Mouse (Mus musculus) embryonic facial prominence, embryonic 15.5 days (tissue): ENCODE results near the gene Stk32c. TPM values are rescaled to one million over a fixed set of nuclear protein-coding genes. Genes with fewer than 3 reads are reported as not detected.

Experiments used
- ATAC-seq: fragments of 200-750 bp; cut with Nextera tagmentation; 2 replicates; pipeline ENCODE4 v1.8.0; 2017; ENCODE audit warnings: low read depth, moderate TSS enrichment; ENCODE audit not compliant: insufficient number of reproducible peaks, low FRiP score, low TSS enrichment
- H3K27ac ChIP-seq: fragments of 300-500 bp; sonication (generic); replicated peaks from 2 replicates; pipeline ENCODE4 v1.5.1; 2015; ENCODE audit warnings: mild to moderate bottlenecking, inconsistent platforms
- H3K27me3 ChIP-seq: fragments of 300-500 bp; sonication (generic); 2 replicates; pipeline ENCODE4 v1.6.1; 2015; ENCODE audit warnings: inconsistent platforms
- H3K36me3 ChIP-seq: fragments of 300-500 bp; sonication (generic); 2 replicates; pipeline ENCODE4 v1.6.1; 2015; ENCODE audit warnings: mild to moderate bottlenecking, inconsistent platforms
- H3K4me1 ChIP-seq: fragments of 300-500 bp; sonication (generic); 2 replicates; pipeline ENCODE4 v1.6.1; 2015; ENCODE audit warnings: inconsistent platforms
- H3K4me2 ChIP-seq: fragments of 300-500 bp; sonication (generic); replicated peaks from 2 replicates; pipeline ENCODE4 v1.6.1; 2015; ENCODE audit warnings: mild to moderate bottlenecking, inconsistent platforms
- H3K4me3 ChIP-seq: fragments of 300-500 bp; sonication (generic); replicated peaks from 2 replicates; pipeline ENCODE4 v1.5.1; 2015; ENCODE audit warnings: mild to moderate bottlenecking, inconsistent platforms
- H3K9ac ChIP-seq: fragments of 300-500 bp; sonication (generic); 2 replicates; pipeline ENCODE4 v1.6.1; 2015; ENCODE audit warnings: inconsistent platforms
- H3K9me3 ChIP-seq: fragments of 300-500 bp; sonication (generic); replicated peaks from 2 replicates; pipeline ENCODE4 v1.6.1; 2016; ENCODE audit warnings: inconsistent platforms
- WGBS: fragments of 180-500 bp; shearing (Covaris S2); methylation state at CpG from one replicate; pipeline ENCODE4 v1.1.7; 2015; 5-methylcytosine and 5-hydroxymethylcytosine counted together
- polyA plus RNA-seq: library from polyadenylated mRNA; unstranded; fragments of >200 nt; fragmentation: Nextera tagmentation; extraction: Ambion mirVana; gene quantifications from 2 replicates; pipeline ENCODE4 v1.2.1, GENCODE M21; 2015

The Stk32c gene
- polyA plus RNA-seq, 1 experiment from 2014 or later = 0.12 TPM

DNA sequence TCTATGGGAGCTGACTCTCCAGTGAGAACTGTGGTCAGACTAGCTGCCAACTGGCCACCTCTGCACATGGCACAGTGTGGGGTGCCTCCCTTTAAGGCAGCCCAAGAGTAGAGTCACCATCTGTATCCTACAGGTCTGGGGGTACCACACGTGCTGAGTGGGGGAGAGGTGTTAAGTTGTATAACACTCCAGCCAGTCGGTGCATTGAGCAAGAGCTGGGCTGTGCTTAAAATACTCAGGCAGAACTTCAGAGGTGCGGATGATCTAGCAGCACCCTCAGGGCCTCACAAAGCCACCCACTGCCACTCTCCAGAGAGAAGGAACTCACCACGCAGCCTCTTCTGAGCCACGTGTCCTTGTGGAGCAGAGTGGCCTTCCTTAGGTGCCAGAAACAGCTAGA, 48.7 kb downstream of the Stk32c start:
- no peak overlapping the region for H3K27ac ChIP-seq
- H3K4me2 ChIP-seq = no peak overlapping the region
- H3K9me3 ChIP-seq = no peaks in the 10 kb centered on the region
- 73% methylated on average over 5 of the region's 5 CpGs for WGBS
- ATAC-seq = no peak
- H3K27me3 ChIP-seq = no peaks in the 10 kb centered on the region
- no peaks in the 10 kb centered on the region for H3K36me3 ChIP-seq
- H3K4me1 ChIP-seq = no peaks in the 10 kb centered on the region
- no peak overlapping the region for H3K9ac ChIP-seq
- no peak overlapping the region for H3K4me3 ChIP-seq

DNA sequence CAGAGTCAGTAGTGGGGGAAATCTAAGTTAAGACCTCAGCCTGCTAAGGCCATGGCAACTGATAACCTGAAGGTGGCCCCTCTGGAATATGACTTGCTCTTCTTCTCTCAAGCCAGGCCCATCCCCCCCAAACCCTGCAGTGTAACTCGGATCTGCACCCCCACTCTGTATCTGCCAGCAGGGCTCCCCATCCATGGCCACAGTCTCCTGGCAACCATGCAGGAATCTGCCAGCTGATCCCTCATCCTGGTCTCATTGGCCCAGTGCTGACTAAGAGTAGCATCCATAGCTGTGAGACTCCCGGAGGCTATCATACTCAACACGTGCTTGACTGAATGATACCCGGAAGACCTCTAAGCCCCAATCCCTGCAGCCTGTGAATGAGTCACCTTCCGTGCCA, 54.2 kb downstream of the Stk32c start:
- 0 out of 2 replicates have a peak, but pooled peaks have one; percentile 17 for ATAC-seq
- Histone ChIP-seq H3K9me3 (no peaks in the 10 kb centered on the region), H3K4me1 (0 out of 2 replicates have a peak, but pooled peaks cover 4% of the 10 kb centered on the region), H3K36me3 (no peaks in the 10 kb centered on the region), H3K9ac (no peak overlapping the region), H3K27ac (no peak overlapping the region), H3K4me3 (no peak overlapping the region), H3K27me3 (no peaks in the 10 kb centered on the region), H3K4me2 (no peak overlapping the region)
- WGBS = 73% methylated on average over 5 of the region's 5 CpGs

DNA sequence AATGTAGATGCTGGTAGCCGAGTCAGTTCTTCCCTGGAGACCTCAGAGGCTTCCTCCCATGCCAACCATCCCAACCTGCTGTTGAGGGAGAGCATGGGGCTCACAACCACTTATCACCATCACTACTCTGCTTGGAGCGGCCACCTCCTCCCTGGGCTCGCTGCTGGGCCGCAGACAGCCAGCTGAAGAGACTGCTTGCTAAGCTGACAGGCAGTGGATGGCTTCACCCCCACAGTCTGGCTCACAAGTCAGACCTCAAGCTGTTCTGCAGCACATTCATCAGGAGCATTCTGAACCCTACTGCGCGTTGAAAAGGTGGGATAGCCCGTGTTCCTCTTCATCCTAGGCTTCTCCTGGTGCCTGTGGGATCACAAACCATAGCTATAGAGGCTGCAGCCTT, 54.6 kb downstream of the Stk32c start:
- H3K9me3 ChIP-seq = no peaks in the 10 kb centered on the region
- no peaks in the 10 kb centered on the region for H3K27me3 ChIP-seq
- H3K9ac ChIP-seq = no peak overlapping the region
- no peaks in the 10 kb centered on the region for H3K36me3 ChIP-seq
- H3K27ac ChIP-seq = no peak overlapping the region
- no peak overlapping the region for H3K4me2 ChIP-seq
- 0 out of 2 replicates have a peak, but pooled peaks cover 4% of the 10 kb centered on the region for H3K4me1 ChIP-seq
- no peak for ATAC-seq
- H3K4me3 ChIP-seq = no peak overlapping the region
- WGBS = 81% methylated on average over 7 of the region's 7 CpGs

DNA sequence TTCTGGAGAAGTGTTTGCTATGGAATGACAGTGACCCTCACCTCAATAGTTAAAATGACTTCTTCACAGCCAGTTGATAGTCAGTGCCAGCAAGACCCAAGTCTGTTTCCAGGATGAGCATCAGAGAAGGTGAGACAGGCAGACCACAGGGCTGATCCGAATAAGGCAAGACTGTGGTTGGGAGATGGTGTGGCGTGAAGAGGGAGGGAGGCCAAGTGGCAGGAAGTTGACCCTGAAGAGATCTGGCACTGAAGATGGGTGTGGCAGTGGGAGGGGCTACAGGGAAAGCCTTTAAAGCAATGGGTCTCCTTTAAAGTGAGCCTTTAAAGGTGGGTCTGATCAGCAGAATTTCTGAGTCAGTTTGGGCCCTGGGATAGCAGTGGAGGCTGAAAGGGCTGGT, 55.6 kb downstream of the Stk32c start:
- WGBS = 42% methylated on average over 2 of the region's 2 CpGs
- no peak overlapping the region for H3K4me2 ChIP-seq

DNA sequence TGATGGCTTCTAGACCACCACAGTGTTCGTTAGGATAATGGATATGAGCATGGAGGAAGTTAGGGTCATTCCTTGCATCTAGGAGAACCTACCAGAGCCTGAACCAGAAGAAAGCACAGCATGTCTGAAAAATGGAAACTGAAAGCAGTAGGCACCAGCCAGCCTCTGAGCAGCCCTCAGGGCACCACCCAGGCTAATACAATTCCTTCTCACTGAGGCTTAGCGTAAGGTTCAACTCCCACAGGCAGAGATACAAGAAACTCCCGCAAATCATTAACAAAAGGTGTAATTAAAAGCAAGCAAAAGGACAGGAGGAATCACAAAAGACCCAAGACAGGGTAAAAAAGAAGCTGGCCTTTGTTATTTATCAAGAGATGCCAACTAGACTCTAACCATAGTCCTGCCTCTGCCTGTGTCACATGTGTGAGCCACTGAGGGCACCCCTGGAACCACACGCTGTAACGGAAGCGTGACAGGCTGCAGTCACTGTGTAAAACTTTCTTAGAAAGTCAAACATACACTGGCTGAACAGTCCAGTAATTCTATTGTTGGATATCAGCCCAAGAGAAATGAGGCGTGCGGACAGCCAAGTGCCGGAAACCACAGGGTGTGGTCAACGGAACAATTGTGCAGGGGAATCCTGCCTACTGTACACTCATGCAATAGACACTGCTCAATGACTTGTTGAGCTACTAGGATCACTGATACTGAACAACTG, 56.6 kb downstream of the Stk32c start:
- no peak overlapping the region for H3K4me2 ChIP-seq
- 61% methylated on average over 10 of the region's 10 CpGs for WGBS
- no peaks in the 10 kb centered on the region for H3K27me3 ChIP-seq
- no peak overlapping the region for H3K27ac ChIP-seq
- no peaks in the 10 kb centered on the region for H3K36me3 ChIP-seq
- ATAC-seq = no peak
- no peak overlapping the region for H3K9ac ChIP-seq
- H3K9me3 ChIP-seq = no peaks in the 10 kb centered on the region
- no peak overlapping the region for H3K4me3 ChIP-seq
- 0 out of 2 replicates have a peak, but pooled peaks cover 4% of the 10 kb centered on the region for H3K4me1 ChIP-seq

More for the DNA sequence above, 55.6 kb downstream of the Stk32c start:
- Histone ChIP-seq H3K9me3 (no peaks in the 10 kb centered on the region), H3K27me3 (no peaks in the 10 kb centered on the region), H3K9ac (no peak overlapping the region), H3K27ac (no peak overlapping the region), H3K4me3 (no peak overlapping the region), H3K36me3 (no peaks in the 10 kb centered on the region), H3K4me1 (0 out of 2 replicates have a peak, but pooled peaks cover 4% of the 10 kb centered on the region)
- no peak for ATAC-seq

DNA sequence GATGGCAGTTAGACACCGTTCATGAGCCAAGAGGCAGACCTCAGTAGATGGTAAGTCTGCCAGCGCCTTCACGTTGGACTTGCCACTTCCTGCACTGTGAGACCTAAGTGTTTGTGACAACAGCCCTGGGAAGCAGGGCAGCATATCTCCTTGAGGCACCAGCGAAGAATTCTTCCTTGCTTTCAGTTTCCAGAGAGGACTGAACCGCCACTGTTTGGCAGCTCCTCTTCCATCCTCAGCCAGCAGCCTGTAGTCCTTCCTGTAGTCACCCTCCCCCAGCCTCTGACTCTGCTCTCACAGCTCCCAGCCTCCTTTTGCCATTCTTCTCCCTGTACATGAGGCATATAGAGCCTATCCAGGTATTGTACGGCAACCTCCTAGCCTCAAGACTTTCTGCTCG, 60.2 kb downstream of the Stk32c start:
- Histone ChIP-seq H3K9me3 (no peaks in the 10 kb centered on the region), H3K9ac (no peak overlapping the region), H3K36me3 (no peaks in the 10 kb centered on the region), H3K27ac (no peak overlapping the region), H3K4me2 (no peak overlapping the region), H3K4me3 (no peak overlapping the region), H3K4me1 (peaks cover 14% of the 10 kb centered on the region; the same call in 1 of the 2 replicates), H3K27me3 (no peaks in the 10 kb centered on the region)
- 69% methylated on average over 7 of the region's 7 CpGs for WGBS
- ATAC-seq = no peak

DNA sequence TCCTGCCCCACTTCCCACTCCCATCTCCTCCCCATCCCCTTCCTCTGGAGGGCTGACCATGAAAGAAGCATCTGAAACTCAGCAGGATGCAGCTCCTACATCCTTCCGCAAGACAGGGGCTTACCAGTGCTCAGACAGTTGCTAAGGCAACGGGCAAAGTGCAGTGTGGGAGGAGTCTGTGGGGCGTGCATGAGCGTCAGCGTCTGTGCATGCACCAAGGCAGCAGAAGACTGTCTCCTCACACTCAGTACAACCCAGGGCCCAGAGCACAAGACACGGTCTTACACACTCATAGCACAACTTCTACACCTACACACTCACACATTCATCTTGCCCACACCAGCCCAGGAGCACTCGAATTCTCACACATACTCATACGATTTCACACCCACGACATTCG, 62.0 kb downstream of the Stk32c start:
- no peaks in the 10 kb centered on the region for H3K9me3 ChIP-seq
- H3K9ac ChIP-seq = no peak overlapping the region
- no peak overlapping the region for H3K4me2 ChIP-seq
- H3K36me3 ChIP-seq = no peaks in the 10 kb centered on the region
- no peaks in the 10 kb centered on the region for H3K27me3 ChIP-seq
- H3K27ac ChIP-seq = no peak overlapping the region
- no peak overlapping the region for H3K4me3 ChIP-seq
- ATAC-seq = no peak
- peaks cover 10% of the 10 kb centered on the region; the same call in 1 of the 2 replicates for H3K4me1 ChIP-seq
- WGBS = 31% methylated on average over 10 of the region's 10 CpGs

DNA sequence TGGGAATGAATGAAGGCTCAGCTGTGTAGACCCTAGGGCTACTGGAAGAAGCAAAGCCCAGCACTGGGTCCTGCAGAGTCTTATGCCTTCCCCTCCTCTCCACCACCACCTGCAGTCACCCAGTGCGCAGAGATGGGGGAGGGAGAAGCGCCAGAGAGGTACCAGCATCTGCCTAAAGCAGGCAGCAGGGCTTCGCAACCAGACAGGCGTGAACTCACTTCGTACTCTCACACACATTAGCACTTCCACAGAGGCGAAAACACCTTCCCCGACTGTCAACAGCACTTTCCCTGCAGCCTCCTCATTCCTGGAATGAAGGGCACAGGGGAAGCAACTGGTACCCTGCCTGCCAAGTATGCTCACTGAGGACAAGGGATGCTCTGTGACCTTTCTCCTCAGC, 63.7 kb downstream of the Stk32c start:
- Histone ChIP-seq H3K27ac (no peak overlapping the region), H3K9ac (no peak overlapping the region), H3K4me1 (peaks cover 10% of the 10 kb centered on the region; the same call in 1 of the 2 replicates), H3K36me3 (no peaks in the 10 kb centered on the region), H3K4me2 (no peak overlapping the region), H3K4me3 (no peak overlapping the region), H3K27me3 (no peaks in the 10 kb centered on the region), H3K9me3 (no peaks in the 10 kb centered on the region)
- no peak for ATAC-seq
- 31% methylated on average over 6 of the region's 7 CpGs for WGBS

DNA sequence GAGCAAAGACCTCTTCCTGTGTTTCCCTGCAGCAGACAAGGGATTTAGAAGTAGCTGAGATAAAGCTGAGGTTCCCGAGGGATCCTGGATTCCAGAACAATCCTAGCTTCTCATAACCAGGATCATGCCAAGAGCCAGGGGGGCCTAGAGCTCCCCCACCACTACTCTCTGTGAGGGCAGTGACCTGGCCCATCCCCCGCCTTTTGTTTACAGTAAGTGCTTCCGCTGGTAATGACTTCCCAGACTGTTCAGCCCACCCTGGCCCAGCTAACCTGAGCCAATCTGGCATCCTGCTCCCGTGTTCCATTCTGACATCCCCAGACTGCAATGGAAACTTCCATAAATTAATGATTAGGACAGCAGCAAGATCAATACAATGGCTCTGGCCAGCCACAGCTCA, 65.7 kb downstream of the Stk32c start:
- Histone ChIP-seq H3K36me3 (no peaks in the 10 kb centered on the region), H3K27ac (no peak overlapping the region), H3K27me3 (no peaks in the 10 kb centered on the region), H3K9ac (no peak overlapping the region), H3K9me3 (no peaks in the 10 kb centered on the region), H3K4me1 (peaks cover 10% of the 10 kb centered on the region; the same call in 1 of the 2 replicates), H3K4me2 (no peak overlapping the region), H3K4me3 (no peak overlapping the region)
- ATAC-seq = no peak
- WGBS = 45% methylated on average over 4 of the region's 4 CpGs

DNA sequence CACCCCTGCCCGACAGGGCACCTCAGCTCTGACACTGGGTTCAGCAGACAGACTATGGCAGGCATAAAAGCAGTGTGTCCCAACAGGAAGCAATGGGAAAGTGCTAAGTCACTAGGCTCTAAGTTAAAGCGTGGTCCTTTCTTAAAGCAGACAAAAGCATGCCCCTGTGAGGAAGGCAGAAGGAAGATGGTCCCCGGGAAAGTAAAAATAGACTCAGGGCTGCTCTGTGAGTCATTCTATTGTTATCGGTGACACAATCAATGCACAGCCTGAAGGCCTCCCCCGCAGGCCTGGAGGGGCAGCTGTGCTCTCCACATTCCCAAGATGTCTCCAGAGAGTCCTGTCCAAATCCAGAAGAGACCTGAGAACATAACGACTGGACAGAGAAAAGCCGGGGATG, 67.2 kb downstream of the Stk32c start:
- no peak overlapping the region for H3K27ac ChIP-seq
- H3K4me1 ChIP-seq = peaks cover 6% of the 10 kb centered on the region
- H3K9me3 ChIP-seq = no peaks in the 10 kb centered on the region
- no peak overlapping the region for H3K4me3 ChIP-seq
- H3K27me3 ChIP-seq = no peaks in the 10 kb centered on the region
- H3K9ac ChIP-seq = no peak overlapping the region
- WGBS = 50% methylated on average over 7 of the region's 7 CpGs
- ATAC-seq = no peak
- H3K36me3 ChIP-seq = no peaks in the 10 kb centered on the region
- H3K4me2 ChIP-seq = no peak overlapping the region

DNA sequence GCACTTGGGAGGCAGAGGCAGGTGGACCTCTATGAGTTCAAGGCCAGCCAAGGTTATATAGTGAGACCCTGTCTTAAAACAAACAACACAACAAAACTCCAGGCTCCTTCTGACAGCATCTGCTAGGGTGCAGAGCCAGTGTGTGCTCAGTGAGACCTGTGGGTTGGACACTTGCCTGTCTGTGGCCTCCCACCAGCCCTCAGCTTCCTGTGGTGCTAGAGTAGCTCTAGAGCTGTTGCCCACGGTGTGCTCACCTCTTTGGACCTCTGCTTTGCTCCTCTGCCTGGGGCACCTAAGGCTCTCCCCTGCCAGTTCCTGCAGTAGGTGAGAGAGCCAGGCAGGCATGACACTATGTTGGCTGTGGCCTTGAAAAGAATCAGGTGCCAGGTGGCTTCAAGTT, 69.3 kb downstream of the Stk32c start:
- WGBS = 75% methylated on average over 1 of the region's 1 CpGs
- Histone ChIP-seq H3K4me1 (peaks cover 16% of the 10 kb centered on the region), H3K9ac (no peak overlapping the region), H3K4me3 (no peak overlapping the region), H3K27me3 (no peaks in the 10 kb centered on the region), H3K9me3 (no peaks in the 10 kb centered on the region), H3K4me2 (no peak overlapping the region), H3K36me3 (no peaks in the 10 kb centered on the region), H3K27ac (no peak overlapping the region)
- ATAC-seq = no peak

DNA sequence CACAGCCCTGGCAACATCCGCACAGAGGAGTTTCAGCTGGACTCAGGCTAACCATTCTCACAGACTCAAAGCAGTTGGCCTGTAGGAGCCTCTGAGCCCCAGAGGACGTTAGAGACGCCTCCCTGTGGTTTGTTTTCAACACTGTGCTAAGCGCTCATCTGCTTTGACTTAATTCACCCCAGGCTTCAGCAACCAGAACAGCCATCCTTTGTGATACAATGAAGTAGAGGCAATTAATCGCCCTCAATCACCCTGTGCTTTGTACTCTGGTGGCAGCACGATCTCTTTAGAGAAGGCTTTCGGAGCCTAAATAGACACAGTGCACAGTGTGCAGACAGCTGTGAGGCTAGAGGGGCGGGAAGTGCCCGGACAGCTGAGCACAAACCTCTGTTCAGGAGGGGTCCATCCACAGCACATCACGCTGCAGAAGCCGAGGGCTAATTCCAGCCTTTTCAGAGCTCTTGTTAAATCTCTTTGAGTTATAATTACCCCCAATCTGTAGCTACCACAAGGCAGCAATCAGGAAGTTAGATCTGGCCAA, 73.1 kb downstream of the Stk32c start:
- H3K9me3 ChIP-seq = no peaks in the 10 kb centered on the region
- 9% methylated on average over 11 of the region's 11 CpGs for WGBS
- no peak overlapping the region for H3K4me3 ChIP-seq
- peak; percentile 71 for ATAC-seq
- no peaks in the 10 kb centered on the region for H3K27me3 ChIP-seq
- H3K27ac ChIP-seq = peak overlapping the region; percentile 39; the same call in 1 of the 2 replicates
- peak overlapping the region; percentile 10; the same call in 1 of the 2 replicates for H3K4me2 ChIP-seq
- no peaks in the 10 kb centered on the region for H3K36me3 ChIP-seq
- H3K9ac ChIP-seq = no peak overlapping the region
- H3K4me1 ChIP-seq = peaks cover 16% of the 10 kb centered on the region
